Mouse (Mus musculus) C2C12 (cell line): ENCODE measurements around the gene Slit3. TPM values are rescaled to one million over a fixed set of nuclear protein-coding genes. Genes with fewer than 3 reads are reported as not detected.

Experiments
- H3K27me3 ChIP-seq: one replicate; pipeline ENCODE4 v1.6.1; 2011; ENCODE audit not compliant: control insufficient read depth, insufficient read depth, insufficient read length
- H3K36me3 ChIP-seq: one replicate; pipeline ENCODE4 v1.6.1; 2011; ENCODE audit not compliant: control insufficient read depth, insufficient read depth
- H3K4me3 ChIP-seq: one replicate; pipeline ENCODE4 v1.5.1; 2011; ENCODE audit warnings: mild to moderate bottlenecking, control low read depth; ENCODE audit not compliant: poor library complexity, insufficient read depth, severe bottlenecking
- H3K79me2 ChIP-seq: one replicate; pipeline ENCODE4 v1.6.1; 2011; ENCODE audit not compliant: control insufficient read depth, insufficient read depth
- H3K79me3 ChIP-seq: one replicate; pipeline ENCODE4 v1.6.1; 2011; ENCODE audit warnings: low read depth, control low read depth
- H3ac ChIP-seq: one replicate; pipeline ENCODE3; 2011; ENCODE audit warnings: low read depth; ENCODE audit not compliant: control insufficient read depth, insufficient read length
- CEBPB ChIP-seq: IDR thresholded peaks from one replicate; pipeline ENCODE4 v1.6.1; 2011; ENCODE audit warnings: low read depth, mild to moderate bottlenecking, control low read depth, moderate library complexity
- CTCF ChIP-seq: IDR thresholded peaks from one replicate; pipeline ENCODE4 v1.5.1; 2011; ENCODE audit not compliant: control insufficient read depth, insufficient read depth, insufficient read length
- FOSL1 ChIP-seq: IDR thresholded peaks from one replicate; pipeline ENCODE4 v1.8.0; 2011; ENCODE audit warnings: mild to moderate bottlenecking, low read length; ENCODE audit not compliant: poor library complexity, insufficient read depth, severe bottlenecking
- MAX ChIP-seq: IDR thresholded peaks from one replicate; pipeline ENCODE4 v1.6.1; 2011; ENCODE audit warnings: mild to moderate bottlenecking, control low read depth
- MYOD1 ChIP-seq: IDR thresholded peaks from one replicate; pipeline ENCODE4 v1.6.1; 2011; ENCODE audit warnings: low read depth; ENCODE audit not compliant: control insufficient read depth, insufficient read length
- MYOG ChIP-seq: IDR thresholded peaks from one replicate; pipeline ENCODE4 v1.6.1; 2011; ENCODE audit not compliant: control insufficient read depth, insufficient read length; ENCODE audit errors: extremely low read depth
- USF1 ChIP-seq: IDR thresholded peaks from one replicate; pipeline ENCODE4 v1.6.1; 2011; ENCODE audit warnings: low read depth, mild to moderate bottlenecking, control low read depth, moderate library complexity
- polyA plus RNA-seq: library from polyadenylated mRNA; unstranded; fragments of >200 nt; fragmentation: generic; extraction: Trizol; gene quantifications from one replicate; pipeline ENCODE4 v1.2.1, GENCODE M21; 2012; ENCODE audit warnings: missing spikeins

Gene Slit3
- polyA plus RNA-seq, 1 experiment = not detected

- H3K79me2 ChIP-seq = no peaks in the 10 kb centered on the region
- TF ChIP-seq USF1 (no peak), CEBPB (no peak), FOSL1 (no peak), MYOD1 (no peak), MYOG (no peak), CTCF (no peak), MAX (no peak)
- H3ac ChIP-seq = no peak overlapping the region
- H3K36me3 ChIP-seq = no peaks in the 10 kb centered on the region
- H3K79me3 ChIP-seq = no peaks in the 10 kb centered on the region
- H3K4me3 ChIP-seq = no peak overlapping the region
- H3K27me3 ChIP-seq = peaks cover 8% of the 10 kb centered on the region
Observed at GRCm38 (mm10) chr11:35273416-35273815, 152.4 kb downstream of the Slit3 start.

GRCm38 (mm10) chr11:35274036-35274435 is 153.0 kb downstream of the Slit3 start:
- Histone ChIP-seq H3K27me3 (peaks cover 8% of the 10 kb centered on the region), H3ac (no peak overlapping the region), H3K4me3 (no peak overlapping the region), H3K79me2 (no peaks in the 10 kb centered on the region), H3K36me3 (no peaks in the 10 kb centered on the region), H3K79me3 (no peaks in the 10 kb centered on the region)
- TF ChIP-seq CEBPB (no peak), CTCF (no peak), MYOG (no peak), USF1 (no peak), MYOD1 (no peak), FOSL1 (no peak), MAX (no peak)

DNA sequence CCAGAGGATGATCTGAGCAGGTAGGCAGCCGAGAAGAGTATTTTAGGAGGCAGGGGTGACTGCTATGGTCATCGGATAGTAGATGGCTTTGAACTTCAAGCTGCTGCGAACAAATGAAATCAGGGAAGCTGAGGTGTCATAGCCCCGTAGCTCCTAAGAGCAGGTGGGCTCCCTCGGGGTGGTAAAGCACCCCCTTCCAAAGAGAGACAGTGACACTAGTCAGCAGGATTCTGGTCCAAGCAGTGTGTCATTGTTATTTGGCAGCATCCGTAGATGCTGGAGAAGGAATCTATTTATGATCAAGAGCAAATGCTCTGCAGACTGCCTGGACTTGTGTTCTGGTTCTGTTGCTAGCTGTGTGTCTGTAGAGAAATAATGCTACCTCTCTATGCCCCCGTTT is 154.3 kb downstream of the Slit3 start:
- Histone ChIP-seq H3ac (no peak overlapping the region), H3K27me3 (peaks cover 8% of the 10 kb centered on the region)

DNA sequence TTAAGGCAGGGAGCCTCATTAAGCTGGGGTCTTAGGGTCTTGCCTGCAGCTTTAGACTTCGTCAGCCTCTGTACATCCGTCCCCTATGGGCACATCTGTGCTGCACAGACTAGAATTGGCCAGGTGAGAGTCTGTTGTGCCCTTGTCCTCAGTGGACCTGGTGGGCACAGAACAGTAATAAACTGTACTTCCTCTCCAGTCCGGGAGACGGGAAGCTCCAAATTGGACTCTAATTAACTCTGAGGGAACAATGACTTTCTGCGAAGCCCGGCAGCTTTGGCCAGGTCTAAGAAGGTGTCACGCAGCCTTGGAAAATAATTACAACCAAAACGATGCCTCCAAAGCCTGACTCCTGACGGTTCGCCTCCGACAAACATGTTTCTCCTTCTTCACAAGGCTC is 155.0 kb downstream of the Slit3 start:
- Histone ChIP-seq H3ac (no peak overlapping the region), H3K36me3 (no peaks in the 10 kb centered on the region), H3K79me3 (no peaks in the 10 kb centered on the region), H3K4me3 (no peak overlapping the region), H3K27me3 (peaks cover 8% of the 10 kb centered on the region), H3K79me2 (no peaks in the 10 kb centered on the region)
- TF ChIP-seq CTCF (no peak), USF1 (no peak), MAX (no peak), CEBPB (no peak)

More for the DNA sequence above, 154.3 kb downstream of the Slit3 start:
- no peaks in the 10 kb centered on the region for H3K79me3 ChIP-seq
- H3K36me3 ChIP-seq = no peaks in the 10 kb centered on the region
- no peak overlapping the region for H3K4me3 ChIP-seq
- H3K79me2 ChIP-seq = no peaks in the 10 kb centered on the region
- TF ChIP-seq FOSL1 (no peak), MYOG (no peak), MAX (no peak), CTCF (no peak), USF1 (no peak), MYOD1 (no peak), CEBPB (no peak)

- Histone ChIP-seq H3ac (no peak overlapping the region), H3K4me3 (no peak overlapping the region)
- TF ChIP-seq USF1 = no peak
- no peak for TF ChIP-seq FOSL1
- TF ChIP-seq MYOG = no peak
- TF ChIP-seq CEBPB = no peak
- TF ChIP-seq MYOD1 = no peak
- no peak for TF ChIP-seq CTCF
- TF ChIP-seq MAX = no peak
Observed at GRCm38 (mm10) chr11:35278128-35278769, 157.2 kb downstream of the Slit3 start.

GRCm38 (mm10) chr11:35280826-35281225 is 159.8 kb downstream of the Slit3 start:
- no peaks in the 10 kb centered on the region for H3K79me3 ChIP-seq
- H3K27me3 ChIP-seq = peaks cover 8% of the 10 kb centered on the region
- no peak overlapping the region for H3ac ChIP-seq
- no peaks in the 10 kb centered on the region for H3K36me3 ChIP-seq
- H3K79me2 ChIP-seq = no peaks in the 10 kb centered on the region
- TF ChIP-seq FOSL1 (no peak), MYOD1 (no peak), CEBPB (no peak), USF1 (no peak), CTCF (no peak), MYOG (no peak), MAX (no peak)
- H3K4me3 ChIP-seq = no peak overlapping the region

More at GRCm38 (mm10) chr11:35278128-35278769, 157.2 kb downstream of the Slit3 start:
- Histone ChIP-seq H3K79me3 (no peaks in the 10 kb centered on the region), H3K36me3 (no peaks in the 10 kb centered on the region), H3K79me2 (no peaks in the 10 kb centered on the region), H3K27me3 (peaks cover 8% of the 10 kb centered on the region)
